Mouse (Mus musculus) cortical plate, adult 2 months (tissue): ENCODE measurements at regions not wholly inside any gene's neighbourhood (a gene's known extent, or its start where the extent isn't known, plus 50 kb on each side); places are given as distances from the start of the nearest gene placed in this dataset.

Experiments used
- CTCF ChIP-seq: fragments of 200-500 bp; IDR thresholded peaks from 2 replicates; pipeline ENCODE4 v1.5.1; 2011; ENCODE audit warnings: mild to moderate bottlenecking, control low read depth, low read length; ENCODE audit not compliant: insufficient read depth; ENCODE audit errors: extremely low read depth
- POLR2A ChIP-seq: fragments of 200-500 bp; IDR thresholded peaks from 2 replicates; pipeline ENCODE4 v1.6.1; 2011; ENCODE audit warnings: mild to moderate bottlenecking, low read length, control low read depth; ENCODE audit not compliant: insufficient read depth; ENCODE audit errors: extremely low read depth

DNA sequence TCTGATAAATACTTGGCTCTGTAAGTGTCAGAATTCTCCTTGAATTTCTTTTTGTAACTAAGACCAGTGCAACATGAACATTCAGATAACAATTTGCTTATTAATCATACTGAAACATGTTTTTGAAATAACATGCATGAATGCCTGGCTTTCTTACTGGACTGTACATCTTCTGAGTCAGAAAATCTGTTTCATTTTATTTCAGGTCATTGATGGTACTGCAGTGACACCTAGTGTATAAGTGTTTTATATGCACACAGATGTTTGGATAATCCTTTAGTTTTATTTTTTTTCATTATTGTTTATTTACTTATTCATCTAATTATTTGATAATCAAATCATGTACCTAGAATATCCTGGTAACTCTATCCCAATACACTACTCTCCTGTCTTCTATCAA, 983.6 kb upstream of the Cdh20 start:
- TF ChIP-seq POLR2A, result no peak
- no peak for TF ChIP-seq CTCF
